Mouse (Mus musculus) mesoderm, embryonic 11.5 days (tissue): Measurements from ENCODE around the gene Apon.
"Not testable (repeated sequence)": the region's sequence is repeated elsewhere in the genome, so short reads cannot be mapped to it uniquely, and the experiment has no call there.

Experiments
- DNase-seq: peaks from one replicate; pipeline ENCODE4 v3.0.0-alpha.2; 2012; ENCODE audit warnings: low read depth, low spot score

Apon gene

DNA sequence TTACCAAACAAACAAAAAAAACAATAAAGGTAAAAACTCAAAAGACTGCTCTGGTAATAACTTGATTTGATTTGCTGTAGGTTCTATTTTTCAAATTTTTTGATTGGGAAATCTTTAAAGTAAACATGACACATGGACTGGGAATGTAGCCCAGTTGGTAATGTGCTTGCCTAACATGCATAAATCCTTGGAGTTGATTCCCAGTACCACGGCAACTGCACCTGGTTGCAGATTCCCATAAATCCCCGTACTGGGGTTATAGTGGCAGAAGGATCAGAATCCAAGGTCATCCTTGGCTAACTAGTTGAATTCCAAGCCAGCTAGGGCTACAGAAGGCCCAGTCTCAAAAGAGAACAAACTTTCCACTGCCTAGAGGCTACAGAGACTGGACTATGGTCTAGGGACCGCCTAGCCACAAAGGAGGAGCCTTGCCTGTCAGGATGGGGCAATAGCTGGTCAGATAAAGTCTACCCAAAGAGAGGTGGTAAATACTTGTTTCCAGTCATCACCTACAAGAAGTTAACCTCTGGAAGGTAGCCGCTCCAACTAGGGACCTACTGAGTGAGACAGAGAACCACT, at the start of gene Apon:
Apon (plus strand) TSS at position 420 of the 579 bp plus-strand sequence.
- DNase-seq, result no peak

GRCm38 (mm10) chr10:128204941-128205340, 49.0 kb upstream of the Apon start:
- DNase-seq, result no peak

DNA sequence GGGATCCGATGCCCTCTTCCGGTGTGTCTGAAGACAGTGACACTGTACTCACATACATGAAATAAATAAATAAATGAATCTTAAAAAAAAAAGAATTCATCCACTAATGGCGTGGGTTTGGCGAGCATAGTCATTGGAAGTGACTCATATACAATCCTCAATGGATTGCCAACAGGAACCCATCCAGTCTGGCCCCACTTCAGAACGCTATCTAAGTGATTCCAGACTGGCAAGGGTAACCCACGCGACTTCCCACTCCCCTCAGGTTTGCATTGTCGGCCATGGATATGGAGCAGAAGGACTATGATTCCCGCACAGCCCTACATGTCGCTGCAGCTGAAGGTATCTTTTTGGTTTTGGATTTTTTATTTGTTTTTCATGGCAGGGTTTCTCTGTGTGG, 45.6 kb upstream of the Apon start:
- no peak for DNase-seq

DNA sequence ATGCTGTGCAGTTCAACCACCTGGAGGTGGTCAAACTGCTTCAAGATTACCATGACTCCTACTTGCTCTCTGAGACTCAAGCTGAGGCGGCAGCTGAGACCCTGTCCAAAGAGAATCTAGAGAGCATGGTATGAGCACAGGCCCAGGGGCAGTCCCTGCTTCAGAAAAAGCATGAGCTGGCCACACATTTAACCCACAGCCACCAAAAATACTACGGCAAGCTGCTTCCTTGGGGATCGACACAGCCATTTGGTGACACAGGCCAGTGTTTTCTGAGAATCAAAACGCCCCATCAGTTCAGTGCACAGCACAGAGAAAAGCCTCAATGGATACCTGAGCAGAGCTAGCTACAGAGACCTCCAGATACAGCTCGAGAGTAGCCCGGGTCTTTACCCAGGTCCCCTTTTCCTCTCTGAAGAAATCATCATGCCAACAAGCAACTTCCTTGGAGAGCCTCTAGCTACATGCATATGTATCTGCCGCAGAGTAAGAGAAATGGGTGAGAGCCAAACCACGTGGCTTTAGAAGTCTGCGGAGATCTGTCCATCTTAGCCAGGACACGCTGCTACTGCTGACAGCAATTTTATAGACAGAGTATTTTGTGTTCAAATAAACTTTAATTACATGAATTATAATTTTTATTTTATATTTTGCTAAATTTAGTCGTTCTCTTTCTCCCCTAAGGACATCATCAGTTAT, 44.4 kb upstream of the Apon start:
- DNase-seq, result no peak

- DNase-seq, result no peak
Measured at GRCm38 (mm10) chr10:128210131-128210530, 43.8 kb upstream of the Apon start.

DNA sequence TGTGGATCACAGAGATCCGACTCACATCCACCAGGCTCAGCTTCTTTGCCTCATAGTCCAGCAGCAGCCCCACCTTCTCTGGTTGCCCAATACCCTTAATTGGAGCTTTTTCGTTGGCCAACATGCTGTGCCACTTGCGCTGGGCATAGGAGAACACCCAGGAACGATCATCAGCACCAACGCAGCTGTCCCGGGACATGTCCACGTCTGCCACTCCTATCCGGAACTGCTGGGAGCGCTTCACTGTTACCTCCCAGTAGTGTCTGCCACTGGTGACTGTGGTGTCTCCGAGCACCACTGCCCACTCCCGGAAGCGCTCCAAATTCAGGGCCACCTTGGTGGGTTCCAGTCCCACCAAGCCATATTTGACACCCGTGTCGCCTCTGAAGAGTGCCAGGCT, 42.9 kb upstream of the Apon start:
- DNase-seq, result no peak

DNA sequence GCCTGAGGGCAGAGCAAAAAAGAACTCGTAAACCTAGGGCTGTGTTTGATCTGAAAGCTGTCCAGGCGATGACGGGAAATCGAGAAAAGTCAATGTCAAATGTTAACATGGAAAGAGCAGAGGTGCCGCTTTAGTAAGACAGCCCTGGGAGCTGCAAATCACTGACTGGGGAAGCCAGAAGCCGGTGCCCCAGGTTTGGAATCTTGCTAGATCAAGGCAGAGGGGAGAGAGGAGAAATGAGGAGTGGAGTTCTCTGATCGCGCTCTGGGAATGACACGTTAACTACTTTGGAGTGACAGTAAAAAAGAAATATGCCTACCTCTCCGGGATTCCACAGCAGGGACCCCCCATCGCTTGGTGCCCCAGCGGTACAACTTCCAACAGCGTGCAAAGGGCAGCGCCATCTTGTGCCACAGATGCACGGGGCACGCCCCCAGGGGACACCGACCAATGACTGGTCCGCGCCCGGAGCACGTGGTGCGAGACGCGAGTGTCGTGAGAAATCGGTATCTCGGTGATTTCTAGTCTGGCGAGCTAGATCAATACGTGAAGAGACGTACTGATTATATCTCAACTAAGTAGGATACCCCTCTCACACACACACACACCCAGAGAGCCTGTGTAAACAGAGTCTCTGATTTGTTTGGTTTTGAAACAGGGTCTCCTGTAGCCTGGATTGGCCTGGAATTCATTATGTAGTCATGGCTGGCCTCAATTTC, 42.3 kb upstream of the Apon start, which contains the start of gene Spryd4:
Spryd4 (minus strand) TSS at position 418 of the 719 bp plus-strand sequence.
- peak; percentile 94 for DNase-seq

DNA sequence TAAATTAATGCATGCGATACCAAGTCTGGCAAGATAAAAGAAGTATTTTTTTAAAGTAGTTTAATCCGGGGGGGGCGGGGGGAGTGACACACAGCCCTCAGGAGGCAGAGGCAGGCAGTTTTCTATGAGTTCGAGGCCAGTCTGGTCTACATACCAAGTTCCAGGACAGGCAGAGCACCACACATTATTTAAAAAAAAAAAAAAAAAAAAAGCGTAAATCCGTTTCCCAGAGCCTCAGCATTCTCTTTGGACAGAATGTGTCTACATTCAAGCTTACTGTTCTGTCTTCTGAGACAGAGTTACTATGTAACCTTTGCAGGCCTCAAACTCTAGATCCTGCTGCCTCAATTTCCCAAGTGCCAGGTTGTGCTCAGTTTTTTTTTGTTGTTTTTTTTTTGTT, 41.7 kb upstream of the Apon start:
- no peak for DNase-seq

GRCm38 (mm10) chr10:128212871-128213323, 41.0 kb upstream of the Apon start:
- DNase-seq, result peak; percentile 76

DNA sequence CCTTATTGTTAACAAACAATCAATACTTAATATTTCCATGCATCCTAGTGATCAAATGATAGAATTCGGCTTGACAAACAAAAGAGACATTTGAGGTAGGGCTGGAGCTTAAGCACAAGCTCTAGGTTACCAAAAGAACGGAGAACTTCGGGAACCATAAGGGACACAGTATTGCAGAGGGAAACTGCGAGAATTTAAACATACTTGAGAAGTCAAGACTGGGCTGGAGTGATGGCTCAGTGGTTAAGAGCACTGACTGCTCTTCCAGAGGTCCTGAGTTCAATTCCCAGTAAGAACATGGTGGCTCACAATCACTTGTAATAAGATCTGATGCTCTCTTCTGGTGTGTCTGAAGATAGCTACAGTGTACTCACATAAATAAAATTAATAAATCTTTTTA, 39.8 kb upstream of the Apon start:
- not testable (repeated sequence) for DNase-seq

DNA sequence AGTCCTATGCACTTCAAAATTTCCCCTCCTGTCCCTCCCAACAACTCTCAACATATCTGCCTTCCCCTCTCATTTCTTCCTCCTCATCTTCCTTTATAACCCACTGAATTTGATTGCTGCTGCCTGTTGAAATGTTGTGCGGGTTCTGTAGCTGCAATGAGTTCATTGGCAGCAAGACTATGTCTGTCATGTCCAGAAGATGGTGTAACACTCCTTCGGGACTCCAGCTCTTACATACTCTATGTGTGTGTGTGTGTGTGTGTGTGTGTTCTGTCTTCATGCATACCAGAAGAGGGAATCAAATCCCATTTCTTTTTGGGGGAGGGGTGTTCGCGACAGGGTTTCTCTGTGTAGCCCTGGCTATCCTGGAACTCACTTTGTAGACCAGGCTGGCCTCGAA, 38.9 kb upstream of the Apon start:
- DNase-seq, result no peak

GRCm38 (mm10) chr10:128218387-128219117, 35.3 kb upstream of the Apon start:
- no peak for DNase-seq

- DNase-seq, result no peak
Measured at GRCm38 (mm10) chr10:128221533-128222286, 32.2 kb upstream of the Apon start.

- DNase-seq, result no peak
Measured at GRCm38 (mm10) chr10:128225064-128225463, 28.8 kb upstream of the Apon start.

GRCm38 (mm10) chr10:128225538-128225937, 28.4 kb upstream of the Apon start, which contains the start of gene Mip:
Mip (plus strand) TSS chr10:128225838.
- no peak for DNase-seq

DNA sequence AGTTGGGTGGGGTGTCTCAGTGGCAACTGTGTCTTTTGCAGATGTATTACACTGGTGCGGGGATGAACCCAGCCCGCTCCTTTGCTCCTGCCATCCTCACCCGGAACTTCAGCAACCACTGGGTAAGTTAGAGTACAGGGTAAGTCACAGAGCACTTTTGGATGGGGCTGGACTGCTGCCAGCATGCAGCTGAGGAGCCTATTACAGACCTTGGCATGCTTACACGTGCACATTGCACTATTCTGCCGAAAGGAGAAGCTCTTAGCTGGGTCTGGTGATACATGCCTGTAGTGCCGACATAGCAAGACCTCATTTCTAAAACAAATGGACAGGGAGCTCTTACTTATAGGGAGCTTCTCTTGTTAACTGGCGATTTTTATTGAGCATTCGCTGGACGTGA, 26.3 kb upstream of the Apon start:
- DNase-seq, result no peak

GRCm38 (mm10) chr10:128228009-128228408, 25.9 kb upstream of the Apon start:
- DNase-seq, result no peak

DNA sequence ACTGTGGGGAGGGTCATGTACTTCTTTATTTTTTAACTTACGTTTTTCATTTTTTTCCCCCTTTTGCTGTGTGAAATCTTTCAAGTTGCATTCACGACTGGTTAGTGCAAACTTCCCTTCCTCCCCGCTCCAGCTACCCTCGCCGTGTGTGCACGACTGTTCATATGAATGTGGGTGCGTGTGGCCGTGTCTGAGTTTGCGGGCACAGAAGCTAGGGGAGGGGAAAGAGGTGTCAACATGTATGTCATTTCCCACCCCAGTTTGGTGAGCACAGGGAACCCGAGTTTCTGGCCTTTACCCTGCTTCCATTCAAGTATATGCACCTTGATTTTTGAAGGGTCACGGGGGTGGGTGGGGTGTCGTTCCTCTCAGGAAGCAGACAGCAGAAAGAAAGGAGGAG, 23.3 kb upstream of the Apon start:
- no peak for DNase-seq

- DNase-seq, result no peak
Measured at GRCm38 (mm10) chr10:128231146-128231545, 22.8 kb upstream of the Apon start.

GRCm38 (mm10) chr10:128231697-128232419, 22.0 kb upstream of the Apon start, which contains the start of gene Timeless:
Timeless (plus strand) TSS chr10:128232065.
- DNase-seq, result peak; percentile 84
